Mouse (Mus musculus) embryonic facial prominence, embryonic 12.5 days (tissue): ENCODE data around the gene Rab10. TPM values are rescaled to one million over a fixed set of nuclear protein-coding genes. Genes with fewer than 3 reads are reported as not detected.

Source experiments
- ATAC-seq: fragments of 200-750 bp; cut with Nextera tagmentation; 2 replicates; pipeline ENCODE4 v1.8.0; 2017; ENCODE audit not compliant: insufficient number of reproducible peaks, insufficient read depth, low FRiP score, low TSS enrichment
- H3K27ac ChIP-seq: fragments of 300-500 bp; sonication (generic); 2 replicates; pipeline ENCODE4 v1.5.1; 2016; ENCODE audit warnings: mild to moderate bottlenecking
- H3K27me3 ChIP-seq: fragments of 300-500 bp; sonication (generic); 2 replicates; pipeline ENCODE4 v1.6.1; 2016; ENCODE audit warnings: mild to moderate bottlenecking, moderate library complexity
- H3K36me3 ChIP-seq: fragments of 300-500 bp; sonication (generic); 2 replicates; pipeline ENCODE4 v1.6.1; 2016; ENCODE audit warnings: mild to moderate bottlenecking
- H3K4me1 ChIP-seq: fragments of 300-500 bp; sonication (generic); 2 replicates; pipeline ENCODE4 v1.6.1; 2016
- H3K4me2 ChIP-seq: fragments of 300-500 bp; sonication (generic); replicated peaks from 2 replicates; pipeline ENCODE4 v1.6.1; 2016; ENCODE audit warnings: mild to moderate bottlenecking, moderate library complexity
- H3K4me3 ChIP-seq: fragments of 300-500 bp; sonication (generic); 2 replicates; pipeline ENCODE4 v1.5.1; 2016; ENCODE audit warnings: mild to moderate bottlenecking
- H3K9ac ChIP-seq: fragments of 300-500 bp; sonication (generic); 2 replicates; pipeline ENCODE4 v1.6.1; 2016; ENCODE audit warnings: mild to moderate bottlenecking, moderate library complexity
- H3K9me3 ChIP-seq: fragments of 300-500 bp; sonication (generic); 2 replicates; pipeline ENCODE4 v1.6.1; 2016; ENCODE audit warnings: mild to moderate bottlenecking, moderate library complexity
- WGBS: fragments of 180-500 bp; shearing (Covaris S2); methylation state at CpG from one replicate; pipeline ENCODE4 v1.1.7; 2016; 5-methylcytosine and 5-hydroxymethylcytosine counted together
- polyA plus RNA-seq: library from polyadenylated mRNA; unstranded; fragments of >200 nt; fragmentation: Nextera tagmentation; extraction: Ambion mirVana; gene quantifications from 2 replicates; pipeline ENCODE4 v1.2.1, GENCODE M21; 2016

Rab10 gene
- polyA plus RNA-seq, 1 experiment from 2014 or later, result 121 TPM

- Histone ChIP-seq H3K4me2 (no peak overlapping the region), H3K27me3 (no peaks in the 10 kb centered on the region), H3K27ac (no peak overlapping the region), H3K4me1 (no peaks in the 10 kb centered on the region), H3K36me3 (peaks cover 7% of the 10 kb centered on the region; the same call in 1 of the 2 replicates), H3K9ac (no peak overlapping the region), H3K4me3 (no peak overlapping the region), H3K9me3 (no peaks in the 10 kb centered on the region)
- no peak for ATAC-seq
- WGBS, result 77% methylated on average over 2 of the region's 2 CpGs
Observed at GRCm38 (mm10) chr12:3264449-3264848, 45.3 kb downstream of the Rab10 start.

DNA sequence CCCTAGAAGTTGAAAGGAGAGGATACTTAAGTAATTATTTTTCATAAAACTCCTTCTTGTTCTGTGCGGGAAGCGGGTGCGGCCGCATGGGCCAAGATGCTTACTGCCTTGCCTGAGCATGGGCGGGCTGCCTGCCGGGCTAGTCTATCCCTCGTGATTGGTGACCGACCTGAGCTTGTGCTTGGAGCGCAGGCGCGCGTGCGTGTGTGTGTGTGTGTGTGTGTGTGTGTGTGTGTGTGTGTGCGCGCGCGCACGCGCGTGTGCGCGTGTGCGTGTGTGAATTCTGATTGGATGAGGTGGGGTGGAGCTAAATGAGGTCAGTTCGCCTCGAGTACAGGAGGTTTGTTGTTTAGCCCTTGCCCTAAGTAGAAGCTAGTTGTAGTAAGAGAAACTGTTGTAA, 48.2 kb downstream of the Rab10 start:
- no peak overlapping the region for H3K4me2 ChIP-seq
- WGBS, result 97% methylated on average over 25 of the region's 25 CpGs
- H3K36me3 ChIP-seq, result peaks cover 10% of the 10 kb centered on the region; the same call in 1 of the 2 replicates
- H3K4me1 ChIP-seq, result no peaks in the 10 kb centered on the region
- no peak for ATAC-seq
- no peak overlapping the region for H3K4me3 ChIP-seq
- no peak overlapping the region for H3K27ac ChIP-seq
- H3K9me3 ChIP-seq, result no peaks in the 10 kb centered on the region
- no peaks in the 10 kb centered on the region for H3K27me3 ChIP-seq
- no peak overlapping the region for H3K9ac ChIP-seq

- Histone ChIP-seq H3K4me2 (no peak overlapping the region), H3K27me3 (no peaks in the 10 kb centered on the region), H3K27ac (no peak overlapping the region), H3K9ac (no peak overlapping the region), H3K36me3 (peaks cover 21% of the 10 kb centered on the region), H3K9me3 (no peaks in the 10 kb centered on the region), H3K4me3 (no peak overlapping the region), H3K4me1 (no peaks in the 10 kb centered on the region)
- no peak for ATAC-seq
Observed at GRCm38 (mm10) chr12:3255966-3256365, 53.8 kb downstream of the Rab10 start.

DNA sequence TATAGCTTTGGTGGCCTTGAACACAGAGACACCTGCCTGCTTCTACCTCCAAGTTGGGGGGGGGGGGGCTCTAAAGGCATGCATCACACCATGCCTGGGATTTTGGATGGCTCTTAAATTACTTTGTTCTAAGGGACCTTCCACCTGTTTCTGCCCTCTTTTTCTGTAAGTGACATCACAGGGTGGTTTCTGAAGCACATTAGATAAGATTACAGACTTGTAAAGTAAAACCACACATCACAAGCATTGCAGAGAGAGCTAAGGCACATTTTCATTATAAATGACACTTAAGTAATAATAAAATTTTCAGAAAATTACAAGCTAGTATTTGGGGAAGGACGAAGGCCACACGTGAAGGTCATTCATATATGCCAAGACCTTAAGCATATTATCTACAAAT, 54.3 kb downstream of the Rab10 start:
- H3K4me3 ChIP-seq, result no peak overlapping the region
- no peak overlapping the region for H3K9ac ChIP-seq
- 98% methylated on average over 2 of the region's 2 CpGs for WGBS
- H3K9me3 ChIP-seq, result no peaks in the 10 kb centered on the region
- H3K4me2 ChIP-seq, result no peak overlapping the region
- no peak for ATAC-seq
- no peaks in the 10 kb centered on the region for H3K4me1 ChIP-seq
- no peak overlapping the region for H3K27ac ChIP-seq
- H3K36me3 ChIP-seq, result peaks cover 19% of the 10 kb centered on the region
- no peaks in the 10 kb centered on the region for H3K27me3 ChIP-seq

GRCm38 (mm10) chr12:3253591-3253990, 56.2 kb downstream of the Rab10 start:
- ATAC-seq, result no peak
- Histone ChIP-seq H3K27ac (no peak overlapping the region), H3K36me3 (peaks cover 32% of the 10 kb centered on the region), H3K9me3 (no peaks in the 10 kb centered on the region), H3K4me1 (no peaks in the 10 kb centered on the region), H3K27me3 (no peaks in the 10 kb centered on the region), H3K9ac (no peak overlapping the region), H3K4me2 (no peak overlapping the region), H3K4me3 (no peak overlapping the region)

GRCm38 (mm10) chr12:3246091-3246490, 63.7 kb downstream of the Rab10 start:
- no peak overlapping the region for H3K4me3 ChIP-seq
- no peak overlapping the region for H3K4me2 ChIP-seq
- H3K9me3 ChIP-seq, result no peaks in the 10 kb centered on the region
- WGBS, result 94% methylated on average over 6 of the region's 6 CpGs
- H3K27me3 ChIP-seq, result no peaks in the 10 kb centered on the region
- H3K9ac ChIP-seq, result no peak overlapping the region
- H3K36me3 ChIP-seq, result peaks cover 21% of the 10 kb centered on the region
- no peaks in the 10 kb centered on the region for H3K4me1 ChIP-seq
- no peak for ATAC-seq
- H3K27ac ChIP-seq, result no peak overlapping the region

DNA sequence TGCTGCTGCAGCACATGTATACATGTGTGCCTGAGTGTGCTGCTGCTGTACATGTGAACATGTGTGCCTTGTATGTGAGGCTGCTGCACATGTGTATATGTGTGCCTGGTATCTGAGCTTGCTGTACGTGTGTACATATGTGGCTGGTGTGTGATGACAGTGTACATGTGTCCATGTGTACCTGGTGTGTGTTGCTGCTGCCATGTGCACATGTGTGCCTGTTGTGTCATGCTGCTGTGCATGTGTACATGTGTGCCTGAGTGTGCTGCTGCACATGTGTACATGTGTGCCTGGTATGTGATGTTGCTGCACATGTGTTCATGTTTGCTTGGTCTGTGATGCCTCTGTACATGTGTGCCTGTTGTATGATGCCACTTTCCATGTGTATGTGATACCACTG, 70.2 kb downstream of the Rab10 start:
- Histone ChIP-seq H3K4me3 (no peak overlapping the region), H3K9ac (no peak overlapping the region), H3K27me3 (no peaks in the 10 kb centered on the region), H3K36me3 (peaks cover 43% of the 10 kb centered on the region), H3K9me3 (peaks cover 17% of the 10 kb centered on the region), H3K4me2 (no peak overlapping the region), H3K4me1 (no peaks in the 10 kb centered on the region), H3K27ac (no peak overlapping the region)
- no peak for ATAC-seq
- WGBS, result 90% methylated on average over 1 of the region's 1 CpGs

- WGBS, result 94% methylated on average over 16 of the region's 16 CpGs
- peaks cover 43% of the 10 kb centered on the region for H3K36me3 ChIP-seq
- ATAC-seq, result no peak
- H3K4me1 ChIP-seq, result no peaks in the 10 kb centered on the region
- H3K27me3 ChIP-seq, result no peaks in the 10 kb centered on the region
- no peak overlapping the region for H3K4me2 ChIP-seq
- H3K9me3 ChIP-seq, result peaks cover 17% of the 10 kb centered on the region
- H3K9ac ChIP-seq, result no peak overlapping the region
- no peak overlapping the region for H3K27ac ChIP-seq
- H3K4me3 ChIP-seq, result no peak overlapping the region
Observed at GRCm38 (mm10) chr12:3238361-3239051, 71.3 kb downstream of the Rab10 start.

- H3K4me3 ChIP-seq, result no peak overlapping the region
- H3K27ac ChIP-seq, result no peak overlapping the region
- peaks cover 43% of the 10 kb centered on the region for H3K36me3 ChIP-seq
- no peak overlapping the region for H3K9ac ChIP-seq
- no peaks in the 10 kb centered on the region for H3K4me1 ChIP-seq
- no peaks in the 10 kb centered on the region for H3K27me3 ChIP-seq
- WGBS, result 93% methylated on average over 5 of the region's 5 CpGs
- peaks cover 17% of the 10 kb centered on the region for H3K9me3 ChIP-seq
- no peak overlapping the region for H3K4me2 ChIP-seq
- ATAC-seq, result no peak
Observed at GRCm38 (mm10) chr12:3237799-3238198, 72.0 kb downstream of the Rab10 start.

DNA sequence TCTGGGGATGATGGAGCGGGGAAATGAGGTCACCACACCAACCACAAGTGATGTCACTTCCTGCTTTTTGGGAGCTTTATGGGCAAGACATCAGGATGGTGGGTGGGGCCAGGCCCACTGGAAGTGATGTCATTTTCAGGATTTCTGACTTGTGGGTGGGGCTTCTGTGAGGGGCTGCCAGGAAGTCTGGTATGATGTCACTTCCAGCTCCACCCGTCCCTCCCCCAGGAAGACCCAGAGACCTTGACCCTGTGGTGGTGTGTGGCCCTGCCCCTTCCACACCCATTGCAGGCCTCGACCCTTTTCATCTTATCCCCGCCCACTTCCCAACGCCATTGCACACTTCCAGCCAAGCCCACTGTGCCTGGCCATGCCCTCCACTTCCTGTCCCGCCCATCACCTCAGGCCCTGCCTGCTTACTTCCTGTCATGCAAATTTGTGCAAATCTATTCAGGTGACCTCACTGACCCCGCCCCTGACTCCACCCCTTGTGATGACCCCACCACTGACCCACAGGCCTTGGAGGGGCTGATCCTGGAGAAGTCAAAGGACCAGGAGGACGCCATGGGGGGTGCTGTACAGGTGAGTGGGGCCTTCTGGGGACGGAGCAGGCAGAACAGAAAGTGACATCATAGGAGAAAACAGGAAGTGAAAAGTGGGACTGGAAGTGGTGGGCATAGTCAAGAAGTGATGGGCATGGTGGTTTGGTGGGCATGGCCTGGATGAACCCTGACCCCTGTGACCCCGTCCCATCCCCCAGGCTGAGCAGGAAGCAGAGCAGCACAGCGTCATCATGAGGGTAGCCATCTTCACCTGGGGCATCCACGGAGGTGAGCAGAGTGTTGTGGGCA, 72.7 kb downstream of the Rab10 start:
- no peak overlapping the region for H3K9ac ChIP-seq
- H3K27me3 ChIP-seq, result no peaks in the 10 kb centered on the region
- no peak for ATAC-seq
- peaks cover 17% of the 10 kb centered on the region for H3K9me3 ChIP-seq
- no peaks in the 10 kb centered on the region for H3K4me1 ChIP-seq
- H3K27ac ChIP-seq, result no peak overlapping the region
- peaks cover 43% of the 10 kb centered on the region for H3K36me3 ChIP-seq
- 94% methylated on average over 12 of the region's 12 CpGs for WGBS
- no peak overlapping the region for H3K4me2 ChIP-seq
- H3K4me3 ChIP-seq, result no peak overlapping the region

- ATAC-seq, result no peak
- no peaks in the 10 kb centered on the region for H3K27me3 ChIP-seq
- H3K9me3 ChIP-seq, result peaks cover 17% of the 10 kb centered on the region
- peak overlapping the region; percentile 52 for H3K4me2 ChIP-seq
- H3K4me3 ChIP-seq, result peak overlapping the region; percentile 58
- 72% methylated on average over 14 of the region's 14 CpGs for WGBS
- H3K9ac ChIP-seq, result peak overlapping the region; percentile 47; the same call in 1 of the 2 replicates
- no peaks in the 10 kb centered on the region for H3K4me1 ChIP-seq
- 0 out of 2 replicates have a peak overlapping the region, but pooled peaks have one; percentile 83 for H3K27ac ChIP-seq
- peaks cover 43% of the 10 kb centered on the region for H3K36me3 ChIP-seq
Observed at GRCm38 (mm10) chr12:3236163-3236641, 73.6 kb downstream of the Rab10 start.

- Histone ChIP-seq H3K9ac (peak overlapping the region; percentile 47), H3K4me1 (no peaks in the 10 kb centered on the region), H3K27me3 (no peaks in the 10 kb centered on the region), H3K4me2 (peak overlapping the region; percentile 52), H3K27ac (peak overlapping the region; percentile 83), H3K9me3 (peaks cover 17% of the 10 kb centered on the region), H3K4me3 (peak overlapping the region; percentile 58), H3K36me3 (peaks cover 40% of the 10 kb centered on the region)
- WGBS, result 16% methylated on average over 39 of the region's 39 CpGs
- ATAC-seq, result peak; percentile 68
Observed at GRCm38 (mm10) chr12:3235646-3236161, 74.1 kb downstream of the Rab10 start.
